Mouse (Mus musculus): ENCODE measurements around the gene Ndel1. TPM values are rescaled to one million over a fixed set of nuclear protein-coding genes. Genes with fewer than 3 reads are reported as not detected.

The Ndel1 gene
- polyA plus RNA-seq, 1 experiment from 2014 or later: 70.6 TPM

DNA sequence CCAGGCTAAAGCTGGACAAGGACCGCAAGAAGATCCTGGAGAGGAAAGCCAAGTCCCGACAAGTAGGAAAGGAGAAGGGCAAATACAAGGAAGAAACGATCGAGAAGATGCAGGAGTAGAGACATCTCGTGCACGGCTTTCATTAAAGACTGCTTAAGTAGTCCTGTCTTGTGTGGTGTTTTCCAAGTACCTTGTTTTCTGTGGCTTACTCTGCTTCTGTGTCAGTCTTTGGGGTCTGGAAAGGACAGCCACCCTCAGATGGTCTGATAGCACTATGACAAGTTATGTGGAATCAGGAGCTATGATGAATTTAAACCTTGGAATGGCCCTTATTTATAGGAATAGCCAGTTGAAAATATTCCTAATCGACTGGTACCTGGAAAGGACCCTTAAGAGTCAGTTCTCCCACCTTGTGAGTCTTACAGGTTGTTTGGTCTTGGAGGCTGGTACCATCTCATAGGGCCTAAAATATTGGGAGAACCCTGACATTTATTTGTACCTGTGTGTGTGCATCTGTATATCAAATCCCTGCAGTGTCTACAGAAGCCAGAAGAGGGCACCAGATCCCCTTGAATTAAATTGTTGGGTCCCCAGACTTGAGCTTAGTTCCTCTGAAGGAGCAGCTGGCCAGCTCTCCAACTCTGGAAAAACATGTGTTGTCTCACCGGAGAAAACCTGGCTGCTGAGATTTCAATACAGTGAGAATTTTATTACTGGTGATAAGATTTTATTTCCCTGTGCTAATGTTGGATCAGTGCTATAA lies 32.9 kb upstream of the Ndel1 start:
- Histone ChIP-seq H3K27me3 (ENCODE audit: control insufficient read depth, insufficient read depth, low read length) (no peaks in the 10 kb centered on the region), H3K9me3 (ENCODE audit: control insufficient read depth, low read length) (no peaks in the 10 kb centered on the region), H3K9ac (ENCODE audit: low read depth, low read length) (no peak overlapping the region), H3K27ac (ENCODE audit: low read depth, low read length) (no peak overlapping the region), H3K36me3 (ENCODE audit: control insufficient read depth, insufficient read depth, low read length) (peaks cover 43% of the 10 kb centered on the region), H3K4me3 (ENCODE audit: low read length) (no peak overlapping the region), H3K4me2 (replicated peaks; ENCODE audit: low read depth, low read length) (no peak overlapping the region), H3K4me1 (ENCODE audit: control insufficient read depth, insufficient read depth, low read length) (peaks cover 5% of the 10 kb centered on the region; the same call in 1 of the 2 replicates)
- no peak for ATAC-seq (ENCODE audit: low FRiP score, low TSS enrichment)
- WGBS: 88% methylated on average over 8 of the region's 8 CpGs

DNA sequence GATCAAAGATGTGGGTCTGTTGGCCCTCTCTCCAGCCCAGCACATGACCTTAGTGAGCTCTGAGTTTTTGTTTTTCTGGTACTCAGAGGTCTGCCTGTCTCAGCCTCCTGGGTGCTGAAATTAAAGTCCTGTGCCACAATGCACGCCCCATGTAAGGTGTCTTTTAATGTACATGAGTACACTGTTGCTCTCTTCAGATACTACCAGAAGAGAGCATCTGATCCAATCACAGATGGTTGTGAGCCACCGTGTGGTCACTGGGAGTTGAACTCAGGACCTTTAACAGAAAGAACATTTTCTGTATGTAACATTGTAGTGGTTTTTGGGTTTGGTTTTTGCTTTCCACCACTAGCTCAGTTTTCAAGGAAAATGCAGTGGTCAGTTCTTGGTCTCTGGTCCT lies 32.1 kb upstream of the Ndel1 start:
- no peak overlapping the region for H3K27ac ChIP-seq (ENCODE audit: low read depth, low read length)
- ATAC-seq (ENCODE audit: low FRiP score, low TSS enrichment): no peak
- H3K36me3 ChIP-seq (ENCODE audit: control insufficient read depth, insufficient read depth, low read length): peaks cover 43% of the 10 kb centered on the region
- no peak overlapping the region for H3K4me3 ChIP-seq (ENCODE audit: low read length)
- H3K9me3 ChIP-seq (ENCODE audit: control insufficient read depth, low read length): no peaks in the 10 kb centered on the region
- H3K27me3 ChIP-seq (ENCODE audit: control insufficient read depth, insufficient read depth, low read length): no peaks in the 10 kb centered on the region
- WGBS: 91% methylated on average over 2 of the region's 2 CpGs
- no peak overlapping the region for H3K9ac ChIP-seq (ENCODE audit: low read depth, low read length)
- H3K4me1 ChIP-seq (ENCODE audit: control insufficient read depth, insufficient read depth, low read length): peaks cover 5% of the 10 kb centered on the region; the same call in 1 of the 2 replicates
- no peak overlapping the region for H3K4me2 ChIP-seq (replicated peaks; ENCODE audit: low read depth, low read length)

DNA sequence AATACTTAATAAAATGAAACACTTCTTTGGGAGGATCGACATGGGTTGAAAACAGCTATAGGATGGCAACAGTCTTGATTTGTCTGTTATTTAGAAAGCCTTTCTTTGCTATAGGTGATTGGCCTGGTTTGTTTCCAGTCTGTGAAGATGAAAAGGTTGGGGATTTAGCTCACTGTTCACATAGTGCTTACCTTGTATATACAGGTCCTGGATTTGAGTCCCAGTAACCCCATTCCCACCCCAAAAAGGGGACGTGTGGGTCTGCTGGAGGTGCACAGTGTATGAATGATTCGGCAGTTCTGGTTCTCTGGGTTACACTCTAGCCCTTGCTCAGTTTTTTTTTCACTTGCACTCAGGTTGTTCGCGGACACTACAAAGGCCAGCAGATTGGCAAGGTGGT lies 31.2 kb upstream of the Ndel1 start:
- WGBS: 78% methylated on average over 5 of the region's 5 CpGs
- Histone ChIP-seq H3K4me2 (replicated peaks; ENCODE audit: low read depth, low read length) (peak overlapping the region; percentile 59), H3K27me3 (ENCODE audit: control insufficient read depth, insufficient read depth, low read length) (no peaks in the 10 kb centered on the region), H3K9me3 (ENCODE audit: control insufficient read depth, low read length) (no peaks in the 10 kb centered on the region), H3K36me3 (ENCODE audit: control insufficient read depth, insufficient read depth, low read length) (peaks cover 43% of the 10 kb centered on the region), H3K27ac (ENCODE audit: low read depth, low read length) (no peak overlapping the region), H3K4me1 (ENCODE audit: control insufficient read depth, insufficient read depth, low read length) (peaks cover 5% of the 10 kb centered on the region; the same call in 1 of the 2 replicates), H3K4me3 (ENCODE audit: low read length) (peak overlapping the region; percentile 99), H3K9ac (ENCODE audit: low read depth, low read length) (peak overlapping the region; percentile 99; the same call in 1 of the 2 replicates)
- ATAC-seq (ENCODE audit: low FRiP score, low TSS enrichment): no peak

DNA sequence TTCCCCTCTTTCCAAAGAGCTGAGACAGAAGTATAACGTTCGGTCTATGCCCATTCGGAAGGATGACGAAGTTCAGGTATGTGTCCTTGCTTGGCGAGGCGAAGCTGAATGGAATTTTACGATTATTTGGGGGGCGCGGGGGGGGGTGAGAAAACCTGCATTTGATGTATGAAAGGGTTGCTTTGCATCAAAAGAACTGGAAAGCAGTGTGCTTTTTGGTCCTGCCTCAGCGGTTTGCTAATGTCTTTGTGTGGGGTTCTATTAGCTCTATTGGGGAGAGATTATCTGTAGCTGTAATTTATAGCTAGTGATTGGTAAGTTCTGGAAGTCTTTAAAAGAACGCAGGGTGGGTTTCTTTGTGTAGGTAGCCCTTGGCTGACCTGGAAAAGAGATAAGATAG lies 30.7 kb upstream of the Ndel1 start:
- H3K36me3 ChIP-seq (ENCODE audit: control insufficient read depth, insufficient read depth, low read length): peaks cover 43% of the 10 kb centered on the region
- 2% methylated on average over 11 of the region's 11 CpGs for WGBS
- H3K27ac ChIP-seq (ENCODE audit: low read depth, low read length): no peak overlapping the region; the same call in 1 of the 2 replicates
- H3K4me2 ChIP-seq (replicated peaks; ENCODE audit: low read depth, low read length): peak overlapping the region; percentile 59
- ATAC-seq (ENCODE audit: low FRiP score, low TSS enrichment): no peak
- H3K4me3 ChIP-seq (ENCODE audit: low read length): peak overlapping the region; percentile 99
- H3K27me3 ChIP-seq (ENCODE audit: control insufficient read depth, insufficient read depth, low read length): no peaks in the 10 kb centered on the region
- H3K9ac ChIP-seq (ENCODE audit: low read depth, low read length): peak overlapping the region; percentile 99
- H3K4me1 ChIP-seq (ENCODE audit: control insufficient read depth, insufficient read depth, low read length): peaks cover 5% of the 10 kb centered on the region; the same call in 1 of the 2 replicates
- H3K9me3 ChIP-seq (ENCODE audit: control insufficient read depth, low read length): no peaks in the 10 kb centered on the region

DNA sequence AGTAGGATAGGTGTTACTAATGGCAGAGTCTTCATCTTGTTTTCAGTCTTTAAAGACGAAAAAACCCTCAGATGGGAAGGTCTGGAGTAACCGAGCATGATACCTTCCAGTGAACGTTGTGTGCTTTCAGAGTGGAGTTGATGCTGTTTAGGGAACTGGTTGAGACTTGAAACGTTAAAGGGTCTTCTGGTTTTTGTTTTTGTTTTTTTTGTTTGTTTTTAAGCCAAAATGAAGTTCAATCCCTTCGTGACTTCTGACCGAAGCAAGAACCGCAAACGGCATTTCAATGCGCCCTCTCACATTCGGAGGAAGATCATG lies 30.3 kb upstream of the Ndel1 start:
- peak overlapping the region; percentile 99 for H3K4me3 ChIP-seq (ENCODE audit: low read length)
- H3K9me3 ChIP-seq (ENCODE audit: control insufficient read depth, low read length): no peaks in the 10 kb centered on the region
- H3K4me2 ChIP-seq (replicated peaks; ENCODE audit: low read depth, low read length): peak overlapping the region; percentile 59
- under 1% methylated on average over 10 of the region's 10 CpGs for WGBS
- peaks cover 5% of the 10 kb centered on the region; the same call in 1 of the 2 replicates for H3K4me1 ChIP-seq (ENCODE audit: control insufficient read depth, insufficient read depth, low read length)
- H3K36me3 ChIP-seq (ENCODE audit: control insufficient read depth, insufficient read depth, low read length): peaks cover 43% of the 10 kb centered on the region
- peak overlapping the region; percentile 89 for H3K27ac ChIP-seq (ENCODE audit: low read depth, low read length)
- ATAC-seq (ENCODE audit: low FRiP score, low TSS enrichment): no peak
- H3K27me3 ChIP-seq (ENCODE audit: control insufficient read depth, insufficient read depth, low read length): no peaks in the 10 kb centered on the region
- peak overlapping the region; percentile 99 for H3K9ac ChIP-seq (ENCODE audit: low read depth, low read length)

DNA sequence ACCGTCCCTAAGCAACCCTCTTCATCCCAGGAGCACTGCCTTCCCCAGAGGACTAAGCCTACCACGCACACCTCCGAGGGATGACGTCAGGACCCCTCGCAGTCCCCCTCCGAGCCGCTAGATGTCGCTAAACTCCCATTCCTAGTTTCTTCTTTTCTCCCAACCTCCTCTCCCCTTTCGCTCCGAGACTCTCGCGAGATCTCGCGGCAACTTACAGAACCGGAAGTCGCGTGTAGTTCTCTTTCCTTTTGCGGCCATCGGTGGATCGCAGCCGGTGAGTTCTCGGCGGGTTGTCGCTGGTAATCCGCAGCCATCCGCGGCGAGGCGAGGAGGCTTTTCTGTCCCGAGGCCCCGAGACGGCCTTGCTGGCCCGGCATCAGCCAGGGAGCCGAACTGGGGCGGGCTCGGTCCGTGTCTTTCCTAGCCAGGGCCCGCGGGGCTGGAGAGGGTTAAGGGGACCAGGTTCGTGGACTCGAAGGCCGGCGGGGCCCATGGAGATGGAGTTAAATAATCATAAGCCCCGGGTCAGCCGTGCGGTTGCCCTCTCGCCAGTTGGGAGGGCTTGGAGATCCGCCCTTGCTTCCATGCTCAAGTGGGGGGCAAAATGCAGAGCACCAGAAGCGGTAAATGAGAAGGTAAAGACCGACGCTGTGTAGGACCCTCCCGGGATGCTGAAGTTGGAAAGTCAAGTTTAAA lies 29.8 kb upstream of the Ndel1 start, which contains the start of gene Rpl26:
Gene Rpl26 (plus strand): TSS at position 233 of the 696 bp plus-strand sequence.
- WGBS: under 1% methylated on average over 52 of the region's 52 CpGs
- Histone ChIP-seq H3K9ac (ENCODE audit: low read depth, low read length) (peak within 1 kb of the TSS; percentile 99), H3K4me3 (ENCODE audit: low read length) (peak within 1 kb of the TSS; percentile 99), H3K9me3 (ENCODE audit: control insufficient read depth, low read length) (no peaks in the 10 kb centered on the region), H3K4me2 (replicated peaks; ENCODE audit: low read depth, low read length) (peak within 1 kb of the TSS; percentile 59), H3K36me3 (ENCODE audit: control insufficient read depth, insufficient read depth, low read length) (peaks cover 40% of the 10 kb centered on the region), H3K27ac (ENCODE audit: low read depth, low read length) (peak within 1 kb of the TSS; percentile 89), H3K27me3 (ENCODE audit: control insufficient read depth, insufficient read depth, low read length) (no peaks in the 10 kb centered on the region), H3K4me1 (ENCODE audit: control insufficient read depth, insufficient read depth, low read length) (peaks cover 5% of the 10 kb centered on the region; the same call in 1 of the 2 replicates)
- ATAC-seq (ENCODE audit: low FRiP score, low TSS enrichment): peak; percentile 91

DNA sequence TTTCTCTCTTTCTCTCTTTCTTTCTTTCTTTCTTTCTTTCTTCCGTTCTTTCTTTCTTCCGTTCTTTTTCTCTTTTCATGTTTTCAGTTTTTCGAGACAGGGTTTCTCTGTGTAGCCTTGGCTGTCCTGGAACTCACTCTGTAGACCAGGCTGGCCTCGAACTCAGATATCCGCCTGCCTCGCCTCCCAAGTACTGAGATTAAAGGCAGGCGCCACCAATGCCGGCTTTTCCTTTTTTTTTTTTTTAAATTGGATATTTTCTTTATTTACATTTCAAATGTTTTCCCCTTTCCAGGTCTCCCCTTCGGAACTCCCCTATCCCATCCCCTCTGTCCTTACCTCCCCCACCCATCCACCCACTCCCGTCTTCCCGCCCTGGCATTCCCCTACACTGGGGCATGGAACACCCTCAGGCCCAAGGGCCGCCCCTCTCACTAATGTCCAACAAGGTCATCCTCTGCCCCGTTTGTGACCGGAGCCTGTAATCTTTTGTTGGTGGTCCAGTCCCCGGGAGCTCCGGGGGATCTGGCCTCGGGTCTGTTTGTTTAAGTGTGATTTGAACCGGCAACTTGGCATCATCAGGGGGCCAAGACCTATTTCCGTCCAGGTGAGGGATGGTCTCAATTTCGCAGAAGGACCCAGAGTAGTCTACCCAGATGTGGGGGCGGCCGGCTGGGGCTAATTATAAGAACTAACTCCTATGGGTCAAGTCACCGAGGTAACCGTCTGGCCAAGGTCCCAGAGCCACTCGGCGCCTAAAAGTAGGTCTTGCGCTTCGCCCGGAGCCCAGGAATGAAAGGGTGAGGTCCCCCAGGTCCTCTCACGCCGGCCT lies 29.1 kb upstream of the Ndel1 start:
- Histone ChIP-seq H3K27ac (ENCODE audit: low read depth, low read length) (no peak overlapping the region), H3K4me1 (ENCODE audit: control insufficient read depth, insufficient read depth, low read length) (peaks cover 5% of the 10 kb centered on the region; the same call in 1 of the 2 replicates), H3K27me3 (ENCODE audit: control insufficient read depth, insufficient read depth, low read length) (no peaks in the 10 kb centered on the region), H3K36me3 (ENCODE audit: control insufficient read depth, insufficient read depth, low read length) (peaks cover 32% of the 10 kb centered on the region), H3K4me3 (ENCODE audit: low read length) (peak overlapping the region; percentile 99), H3K9me3 (ENCODE audit: control insufficient read depth, low read length) (no peaks in the 10 kb centered on the region), H3K9ac (ENCODE audit: low read depth, low read length) (peak overlapping the region; percentile 59; the same call in 1 of the 2 replicates), H3K4me2 (replicated peaks; ENCODE audit: low read depth, low read length) (peak overlapping the region; percentile 59)
- WGBS: 26% methylated on average over 31 of the region's 31 CpGs
- ATAC-seq (ENCODE audit: low FRiP score, low TSS enrichment): peak; percentile 44

DNA sequence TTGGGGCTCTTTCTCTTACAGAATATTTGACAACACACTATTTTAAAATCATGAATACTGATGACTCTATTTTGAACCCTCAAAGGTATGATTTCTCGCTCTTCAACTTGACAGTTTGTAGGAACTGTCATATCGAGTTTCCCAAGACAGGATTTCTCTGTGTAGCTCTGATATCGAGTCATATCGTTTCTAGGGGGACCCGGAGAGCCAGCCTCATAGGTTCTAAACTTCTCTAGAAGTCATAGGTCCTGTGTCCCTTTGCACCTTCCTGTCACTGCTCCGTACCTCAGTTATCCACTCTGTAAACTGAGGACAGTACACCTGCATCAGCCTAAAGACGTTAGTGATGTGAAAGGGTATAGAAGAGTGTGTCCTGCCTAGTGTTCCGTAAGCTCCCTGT lies 28.2 kb upstream of the Ndel1 start:
- Histone ChIP-seq H3K27ac (ENCODE audit: low read depth, low read length) (no peak overlapping the region), H3K4me3 (ENCODE audit: low read length) (no peak overlapping the region), H3K27me3 (ENCODE audit: control insufficient read depth, insufficient read depth, low read length) (no peaks in the 10 kb centered on the region), H3K36me3 (ENCODE audit: control insufficient read depth, insufficient read depth, low read length) (peaks cover 23% of the 10 kb centered on the region), H3K9me3 (ENCODE audit: control insufficient read depth, low read length) (no peaks in the 10 kb centered on the region), H3K9ac (ENCODE audit: low read depth, low read length) (no peak overlapping the region), H3K4me1 (ENCODE audit: control insufficient read depth, insufficient read depth, low read length) (peaks cover 5% of the 10 kb centered on the region; the same call in 1 of the 2 replicates), H3K4me2 (replicated peaks; ENCODE audit: low read depth, low read length) (no peak overlapping the region)
- WGBS: 91% methylated on average over 8 of the region's 8 CpGs
- no peak for ATAC-seq (ENCODE audit: low FRiP score, low TSS enrichment)
